Mouse (Mus musculus): Measurements from ENCODE around the gene Helt. TPM values are rescaled to one million over a fixed set of nuclear protein-coding genes. Genes with fewer than 3 reads are reported as not detected.

Helt gene
- polyA plus RNA-seq, 1 experiment from 2014 or later, result not detected

- peak overlapping the region; percentile 3; the same call in 1 of the 2 replicates for H3K4me3 ChIP-seq
- H3K4me2 ChIP-seq, result 0 out of 2 replicates have a peak overlapping the region, but pooled peaks have one; percentile 27
Observed at GRCm38 (mm10) chr8:46295951-46296350, 1.5 kb upstream of the Helt start.

GRCm38 (mm10) chr8:46295101-46295534, 647 bp upstream of the Helt start:
- no peak for ATAC-seq (ENCODE audit: insufficient number of reproducible peaks, insufficient read depth, low FRiP score, low TSS enrichment, low read depth)
- Histone ChIP-seq H3K4me1 (peaks cover 28% of the 10 kb centered on the region), H3K9ac (no peak overlapping the region), H3K9me3 (no peaks in the 10 kb centered on the region), H3K27me3 (peaks cover 93% of the 10 kb centered on the region), H3K4me3 (no peak overlapping the region), H3K4me2 (no peak overlapping the region), H3K36me3 (no peaks in the 10 kb centered on the region), H3K27ac (no peak overlapping the region)
- 2% methylated on average over 14 of the region's 14 CpGs for WGBS

More at GRCm38 (mm10) chr8:46295951-46296350, 1.5 kb upstream of the Helt start:
- no peak for ATAC-seq (ENCODE audit: insufficient number of reproducible peaks, insufficient read depth, low FRiP score, low TSS enrichment, low read depth)
- Histone ChIP-seq H3K4me1 (peaks cover 27% of the 10 kb centered on the region), H3K36me3 (no peaks in the 10 kb centered on the region), H3K9me3 (no peaks in the 10 kb centered on the region), H3K27ac (no peak overlapping the region), H3K9ac (no peak overlapping the region), H3K27me3 (peaks cover 85% of the 10 kb centered on the region)
- WGBS, result 2% methylated on average over 8 of the region's 8 CpGs

GRCm38 (mm10) chr8:46293741-46294151, 725 bp downstream of the Helt start:
- Histone ChIP-seq H3K4me2 (peak overlapping the region; percentile 44), H3K9me3 (no peaks in the 10 kb centered on the region), H3K9ac (no peak overlapping the region), H3K27me3 (peaks cover 99% of the 10 kb centered on the region), H3K4me1 (peaks cover 28% of the 10 kb centered on the region), H3K27ac (no peak overlapping the region), H3K4me3 (peak overlapping the region; percentile 14; the same call in 1 of the 2 replicates), H3K36me3 (no peaks in the 10 kb centered on the region)
- WGBS, result under 1% methylated on average over 16 of the region's 16 CpGs
- no peak for ATAC-seq (ENCODE audit: insufficient number of reproducible peaks, insufficient read depth, low FRiP score, low TSS enrichment, low read depth)

GRCm38 (mm10) chr8:46293201-46293600, 1.3 kb downstream of the Helt start:
- no peak for ATAC-seq (ENCODE audit: insufficient number of reproducible peaks, insufficient read depth, low FRiP score, low TSS enrichment, low read depth)
- Histone ChIP-seq H3K9me3 (no peaks in the 10 kb centered on the region), H3K9ac (no peak overlapping the region), H3K27ac (no peak overlapping the region), H3K27me3 (peaks cover 100% of the 10 kb centered on the region), H3K4me1 (peaks cover 28% of the 10 kb centered on the region), H3K36me3 (no peaks in the 10 kb centered on the region), H3K4me3 (peak overlapping the region; percentile 6; the same call in 1 of the 2 replicates), H3K4me2 (no peak overlapping the region)
- WGBS, result 2% methylated on average over 14 of the region's 14 CpGs

- Histone ChIP-seq H3K27ac (no peak overlapping the region), H3K4me2 (peak overlapping the region; percentile 37), H3K9ac (no peak overlapping the region), H3K4me1 (peaks cover 28% of the 10 kb centered on the region), H3K4me3 (peak overlapping the region; percentile 22), H3K36me3 (no peaks in the 10 kb centered on the region), H3K9me3 (no peaks in the 10 kb centered on the region), H3K27me3 (peaks cover 95% of the 10 kb centered on the region)
- 3% methylated on average over 33 of the region's 33 CpGs for WGBS
- ATAC-seq (ENCODE audit: insufficient number of reproducible peaks, insufficient read depth, low FRiP score, low TSS enrichment, low read depth), result no peak
Observed at GRCm38 (mm10) chr8:46291931-46292675, 2.4 kb downstream of the Helt start.

- Histone ChIP-seq H3K4me3 (no peak overlapping the region), H3K9me3 (no peaks in the 10 kb centered on the region), H3K36me3 (no peaks in the 10 kb centered on the region), H3K27ac (no peak overlapping the region), H3K4me1 (peaks cover 16% of the 10 kb centered on the region), H3K27me3 (peaks cover 67% of the 10 kb centered on the region), H3K9ac (no peak overlapping the region), H3K4me2 (no peak overlapping the region)
- ATAC-seq (ENCODE audit: insufficient number of reproducible peaks, insufficient read depth, low FRiP score, low TSS enrichment, low read depth), result no peak
- WGBS, result 14% methylated on average over 11 of the region's 11 CpGs
Observed at GRCm38 (mm10) chr8:46289274-46289673, 5.2 kb downstream of the Helt start.

GRCm38 (mm10) chr8:46288021-46288420, 6.5 kb downstream of the Helt start:
- no peak overlapping the region for H3K4me3 ChIP-seq
- no peak overlapping the region for H3K27ac ChIP-seq
- WGBS, result 90% methylated on average over 6 of the region's 6 CpGs
- peaks cover 54% of the 10 kb centered on the region for H3K27me3 ChIP-seq
- no peak overlapping the region for H3K4me2 ChIP-seq
- peaks cover 10% of the 10 kb centered on the region for H3K4me1 ChIP-seq
- no peak for ATAC-seq (ENCODE audit: insufficient number of reproducible peaks, insufficient read depth, low FRiP score, low TSS enrichment, low read depth)
- no peak overlapping the region for H3K9ac ChIP-seq
- H3K36me3 ChIP-seq, result no peaks in the 10 kb centered on the region
- no peaks in the 10 kb centered on the region for H3K9me3 ChIP-seq

- Histone ChIP-seq H3K4me3 (no peak overlapping the region), H3K9me3 (no peaks in the 10 kb centered on the region), H3K27me3 (peaks cover 34% of the 10 kb centered on the region), H3K27ac (no peak overlapping the region), H3K4me2 (no peak overlapping the region), H3K4me1 (peaks cover under 1% of the 10 kb centered on the region; the same call in 1 of the 2 replicates), H3K36me3 (no peaks in the 10 kb centered on the region), H3K9ac (no peak overlapping the region)
- WGBS, result 82% methylated on average over 4 of the region's 4 CpGs
- ATAC-seq (ENCODE audit: insufficient number of reproducible peaks, insufficient read depth, low FRiP score, low TSS enrichment, low read depth), result no peak
Observed at GRCm38 (mm10) chr8:46285980-46286379, 8.5 kb downstream of the Helt start.

- H3K36me3 ChIP-seq, result no peaks in the 10 kb centered on the region
- H3K4me2 ChIP-seq, result no peak overlapping the region
- WGBS, result 15% methylated on average over 13 of the region's 13 CpGs
- H3K27me3 ChIP-seq, result no peaks in the 10 kb centered on the region
- no peaks in the 10 kb centered on the region for H3K4me1 ChIP-seq
- no peak overlapping the region for H3K27ac ChIP-seq
- no peak for ATAC-seq (ENCODE audit: insufficient number of reproducible peaks, insufficient read depth, low FRiP score, low TSS enrichment, low read depth)
- H3K9ac ChIP-seq, result no peak overlapping the region
- H3K4me3 ChIP-seq, result no peak overlapping the region
- no peaks in the 10 kb centered on the region for H3K9me3 ChIP-seq
Observed at GRCm38 (mm10) chr8:46281536-46281935, 12.9 kb downstream of the Helt start.

GRCm38 (mm10) chr8:46276939-46277338, 17.5 kb downstream of the Helt start:
- Histone ChIP-seq H3K36me3 (no peaks in the 10 kb centered on the region), H3K4me1 (no peaks in the 10 kb centered on the region), H3K27ac (no peak overlapping the region), H3K4me2 (no peak overlapping the region), H3K27me3 (no peaks in the 10 kb centered on the region), H3K9me3 (no peaks in the 10 kb centered on the region), H3K4me3 (no peak overlapping the region), H3K9ac (no peak overlapping the region)
- 80% methylated on average over 14 of the region's 14 CpGs for WGBS
- ATAC-seq (ENCODE audit: insufficient number of reproducible peaks, insufficient read depth, low FRiP score, low TSS enrichment, low read depth), result no peak

GRCm38 (mm10) chr8:46270741-46271140, 23.7 kb downstream of the Helt start:
- WGBS, result 43% methylated on average over 6 of the region's 6 CpGs
- no peaks in the 10 kb centered on the region for H3K27me3 ChIP-seq

GRCm38 (mm10) chr8:46270147-46270546, 24.3 kb downstream of the Helt start:
- no peak overlapping the region for H3K9ac ChIP-seq
- H3K36me3 ChIP-seq, result no peaks in the 10 kb centered on the region
- H3K27me3 ChIP-seq, result no peaks in the 10 kb centered on the region
- no peak overlapping the region for H3K27ac ChIP-seq
- H3K4me3 ChIP-seq, result no peak overlapping the region
- 61% methylated on average over 3 of the region's 3 CpGs for WGBS
- no peak for ATAC-seq (ENCODE audit: insufficient number of reproducible peaks, insufficient read depth, low FRiP score, low TSS enrichment, low read depth)
- no peaks in the 10 kb centered on the region for H3K9me3 ChIP-seq
- H3K4me2 ChIP-seq, result no peak overlapping the region
- H3K4me1 ChIP-seq, result no peaks in the 10 kb centered on the region

More at GRCm38 (mm10) chr8:46270741-46271140, 23.7 kb downstream of the Helt start:
- Histone ChIP-seq H3K36me3 (no peaks in the 10 kb centered on the region), H3K4me1 (no peaks in the 10 kb centered on the region), H3K9me3 (no peaks in the 10 kb centered on the region), H3K4me3 (no peak overlapping the region), H3K4me2 (no peak overlapping the region), H3K9ac (no peak overlapping the region), H3K27ac (no peak overlapping the region)
- no peak for ATAC-seq (ENCODE audit: insufficient number of reproducible peaks, insufficient read depth, low FRiP score, low TSS enrichment, low read depth)

Measured in embryonic facial prominence, embryonic 13.5 days (tissue).